Mouse (Mus musculus) gastrocnemius, postnatal 36 days (tissue): Measurements from ENCODE around the gene Zfhx3. TPM values are rescaled to one million over a fixed set of nuclear protein-coding genes. Genes with fewer than 3 reads are reported as not detected.
A peak's percentile ranks its signal among the peaks of the same experiment; 100 is the strongest.

ENCODE experiments used
- DNase-seq, 2 experiments: peaks; one replicate each; pipeline ENCODE4 v3.0.0; 2022
- intact Hi-C: fragments of 180-260 bp; cut with DNase I; formaldehyde crosslinking; loops from one replicate; pipeline ENCODE4 v1.15.1; 2025
- total RNA-seq, 2 experiments: library from RNA; stranded (reverse); gene quantifications; 2 replicates each; pipeline ENCODE4 v1.2.3; 2021

The Zfhx3 gene
- total RNA-seq, 2 experiments from 2014 or later, result 12.7 to 13.4 TPM

GRCm38 (mm10) chr8:108798012-108798411, 855.6 kb downstream of the Zfhx3 start:
- DNase-seq, result peak; percentile 87 to 90
- intact Hi-C loops, result no loop called here

DNA sequence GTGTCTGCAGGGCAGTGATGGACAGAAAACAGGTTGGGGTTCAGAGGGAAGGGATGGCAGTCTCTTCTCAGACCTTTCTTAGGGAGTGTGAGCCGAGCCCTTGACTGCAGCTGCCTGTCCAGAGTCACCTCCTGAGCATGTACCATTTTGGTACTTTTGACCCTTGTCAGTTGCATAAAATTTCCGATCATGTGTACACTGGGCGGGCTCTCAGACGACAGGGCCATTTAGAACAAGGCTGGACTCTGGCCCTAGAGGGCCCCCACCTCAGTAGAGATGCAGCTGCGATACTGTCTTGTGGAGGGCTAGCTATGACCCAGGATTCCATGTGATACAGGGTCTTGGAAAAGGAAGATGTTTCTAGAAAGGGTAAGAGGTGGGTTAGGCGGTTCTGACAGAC, 856.8 kb downstream of the Zfhx3 start:
- intact Hi-C loops, result no loop called here
- no peak for DNase-seq

DNA sequence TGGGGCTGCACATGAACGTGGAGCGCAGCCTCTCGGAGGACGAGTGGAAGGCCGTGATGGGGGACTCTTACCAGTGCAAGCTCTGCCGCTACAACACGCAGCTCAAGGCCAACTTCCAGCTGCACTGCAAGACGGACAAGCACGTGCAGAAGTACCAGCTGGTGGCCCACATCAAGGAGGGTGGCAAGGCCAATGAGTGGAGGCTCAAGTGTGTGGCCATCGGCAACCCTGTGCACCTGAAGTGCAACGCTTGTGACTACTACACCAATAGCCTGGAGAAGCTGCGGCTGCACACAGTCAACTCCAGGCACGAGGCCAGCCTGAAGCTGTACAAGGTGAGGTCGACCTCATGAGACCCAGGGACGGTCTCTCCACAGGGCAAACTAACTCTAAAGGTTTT, 857.9 kb downstream of the Zfhx3 start:
- no peak for DNase-seq
- intact Hi-C loops, result no loop called here

DNA sequence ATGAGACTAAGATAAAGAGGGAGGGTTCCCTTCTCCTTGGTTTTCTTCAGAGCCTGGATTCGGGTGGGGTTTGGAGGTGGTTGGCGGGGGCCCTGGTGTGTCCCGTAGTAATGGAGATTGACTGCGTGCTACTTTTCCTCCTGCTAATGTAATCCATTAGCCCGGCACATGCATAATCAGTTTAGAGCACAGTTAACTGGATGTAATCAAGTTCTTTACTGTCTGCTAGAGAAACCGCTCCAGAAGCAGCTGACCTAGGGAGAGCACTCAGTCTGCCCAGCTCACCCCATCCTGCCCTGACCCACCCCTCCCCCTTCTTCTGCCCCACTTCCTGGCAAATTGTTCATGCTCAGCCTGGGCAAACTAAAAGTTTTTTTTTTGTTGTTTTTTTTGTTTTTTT, 860.6 kb downstream of the Zfhx3 start:
- intact Hi-C loops, result no loop called here
- DNase-seq, result no peak

GRCm38 (mm10) chr8:108811694-108812093, 869.2 kb downstream of the Zfhx3 start:
- peak in 1 of 2 experiments; percentile 40 for DNase-seq
- intact Hi-C loops, result no loop called here

GRCm38 (mm10) chr8:108813375-108813774, 870.9 kb downstream of the Zfhx3 start:
- DNase-seq, result no peak

GRCm38 (mm10) chr8:108819271-108819671, 876.8 kb downstream of the Zfhx3 start:
- intact Hi-C loops, result no loop called here

More at GRCm38 (mm10) chr8:108813375-108813774, 870.9 kb downstream of the Zfhx3 start:
- intact Hi-C loops, result no loop called here

DNA sequence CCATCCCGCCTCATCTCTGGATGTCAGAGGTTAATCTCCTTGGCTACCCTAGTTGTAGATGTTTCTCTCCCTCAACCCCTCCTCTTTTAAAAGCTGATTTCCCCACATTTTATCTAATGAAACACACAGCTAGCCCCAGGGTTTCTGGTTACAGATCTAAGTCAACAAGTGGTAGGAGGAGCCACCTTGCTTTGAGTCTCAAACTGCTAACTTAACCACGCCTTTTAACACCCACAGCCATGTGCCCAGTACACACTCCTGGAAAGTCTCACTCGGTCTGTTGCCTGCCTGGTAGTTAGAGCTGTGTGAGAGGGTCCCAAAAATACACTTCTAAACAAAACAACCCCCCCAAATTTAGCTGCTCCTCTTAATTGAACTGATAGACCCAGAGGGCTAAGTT, 877.4 kb downstream of the Zfhx3 start:
- DNase-seq, result no peak
- intact Hi-C loops, result no loop called here

More at GRCm38 (mm10) chr8:108819271-108819671, 876.8 kb downstream of the Zfhx3 start:
- DNase-seq, result no peak

DNA sequence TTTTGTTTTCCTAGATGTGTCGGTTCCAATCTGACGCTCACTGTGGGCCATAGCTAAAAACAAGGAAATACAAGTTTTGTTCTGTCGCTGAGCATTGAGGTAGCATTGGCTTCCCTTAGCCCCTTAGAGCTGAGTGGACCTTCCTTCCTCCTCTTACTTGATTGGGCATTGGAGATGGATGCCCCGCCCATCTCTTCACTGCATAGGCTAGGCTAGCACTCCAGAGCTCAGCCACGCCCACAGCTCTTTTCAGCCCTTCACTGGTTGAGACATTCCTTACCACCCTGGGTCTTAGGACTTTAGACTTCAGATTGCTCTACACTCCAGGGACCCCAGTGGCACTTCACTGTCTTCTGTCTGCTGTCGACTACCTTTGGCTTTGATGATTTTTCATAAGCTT, 878.2 kb downstream of the Zfhx3 start:
- DNase-seq, result no peak
- intact Hi-C loops, result no loop called here

GRCm38 (mm10) chr8:108822841-108823266, 880.4 kb downstream of the Zfhx3 start:
- intact Hi-C loops, result no loop called here
- no peak for DNase-seq

DNA sequence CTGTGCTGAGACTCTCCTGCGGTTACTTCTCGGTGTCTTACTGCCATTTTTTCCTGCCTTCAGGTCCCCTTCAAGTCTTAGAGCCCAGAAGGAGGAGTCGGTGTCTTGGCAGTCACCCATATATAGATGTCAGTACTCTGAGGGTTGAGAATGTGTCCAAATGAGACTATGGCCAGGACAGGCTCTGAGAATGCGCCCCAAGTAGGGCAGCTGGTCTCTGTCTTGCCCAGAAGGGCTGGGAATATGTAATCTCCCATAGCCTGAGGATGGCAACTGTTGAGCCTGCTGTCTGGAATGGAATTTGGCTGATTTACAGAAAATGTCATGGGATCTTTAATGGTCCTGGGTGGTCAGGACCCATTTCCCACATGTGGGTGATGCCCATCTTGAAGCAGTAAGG, 881.6 kb downstream of the Zfhx3 start:
- no peak for DNase-seq
- intact Hi-C loops, result no loop called here

DNA sequence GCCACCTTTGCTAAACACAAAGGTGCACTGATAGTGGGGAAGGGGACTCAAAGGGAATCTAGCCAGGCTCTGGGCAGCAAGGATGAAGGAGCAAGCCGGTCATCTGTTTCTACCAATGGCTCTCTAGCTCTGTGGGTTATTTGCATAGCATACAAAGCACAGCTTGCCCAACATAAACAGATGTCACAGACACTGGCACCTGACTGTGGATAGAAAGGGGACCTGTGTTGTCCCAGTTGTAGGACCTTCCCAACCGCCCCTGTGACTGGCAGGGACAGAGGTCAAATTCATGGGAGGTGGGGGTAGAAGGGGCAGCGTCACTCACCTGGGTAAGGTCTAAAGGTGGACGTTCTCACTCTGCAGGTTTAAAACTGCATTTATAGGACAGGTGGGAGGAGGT, 884.0 kb downstream of the Zfhx3 start:
- no peak for DNase-seq
- intact Hi-C loops, result no loop called here

- DNase-seq, result no peak
- intact Hi-C loops, result no loop called here
These were observed 885.0 kb downstream of the Zfhx3 start for GRCm38 (mm10) chr8:108827428-108827827.

DNA sequence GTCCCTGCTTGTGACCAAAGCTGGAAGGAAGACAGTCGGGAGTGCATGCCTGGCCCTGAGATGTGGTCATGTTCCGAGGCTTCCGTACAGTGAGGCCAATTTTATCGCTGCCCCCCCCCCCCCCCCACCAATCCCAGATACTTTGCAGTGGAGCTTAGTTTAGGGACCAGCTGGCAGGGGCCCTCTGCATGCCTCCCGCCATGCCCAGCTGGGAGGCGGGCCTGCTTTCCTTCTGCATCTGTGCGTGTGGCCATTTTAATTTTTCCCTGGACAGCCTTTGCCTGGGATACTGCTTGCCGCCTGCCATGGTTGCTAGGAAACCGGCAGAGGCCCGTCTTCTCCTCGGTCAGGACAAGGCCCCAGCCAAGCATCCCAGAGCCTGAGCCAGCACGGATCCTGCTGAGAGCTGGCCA, 886.9 kb downstream of the Zfhx3 start:
- DNase-seq, result peak; percentile 25 to 29
- intact Hi-C loops, result no loop called here

DNA sequence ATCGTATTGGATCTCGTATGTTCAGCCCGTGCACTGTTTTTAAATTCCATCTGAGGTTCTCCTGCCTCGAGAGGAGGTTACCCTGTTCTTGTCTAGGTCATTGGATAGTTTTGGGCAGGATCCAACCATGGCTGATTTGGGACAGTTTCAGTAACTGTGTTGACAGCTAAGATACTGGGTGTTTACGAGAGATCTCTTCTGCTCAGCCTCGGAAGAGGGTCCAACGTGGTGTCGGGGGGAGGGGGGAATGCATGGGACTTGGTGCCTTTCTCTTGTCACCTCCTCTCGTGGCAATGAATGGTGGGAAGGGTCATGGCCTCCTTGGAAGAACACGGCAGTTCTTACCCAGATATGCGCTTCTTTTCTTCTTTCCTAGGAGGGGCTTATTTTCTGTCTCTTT, 892.7 kb downstream of the Zfhx3 start:
- DNase-seq, result no peak
- intact Hi-C loops, result no loop called here

DNA sequence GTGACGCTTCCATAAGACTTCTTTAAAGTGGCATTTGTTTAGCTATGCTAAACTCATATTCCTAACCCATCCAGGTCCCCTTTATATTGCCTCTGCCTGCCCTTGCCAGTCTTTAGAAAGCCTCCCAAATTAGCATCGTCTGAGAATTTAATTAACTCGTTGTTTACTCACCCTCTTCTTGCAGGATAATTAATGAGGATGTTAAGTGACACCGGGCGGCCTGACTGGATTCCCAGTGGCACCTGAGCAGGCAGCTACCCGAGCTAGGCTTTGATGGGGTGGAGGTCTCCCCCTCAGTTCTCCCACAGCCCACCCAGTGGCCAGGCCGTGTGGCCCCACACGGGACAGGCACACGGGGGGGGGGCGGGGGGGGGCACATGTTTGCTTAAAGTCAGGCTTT, 895.3 kb downstream of the Zfhx3 start:
- intact Hi-C loops, result no loop called here
- no peak for DNase-seq

GRCm38 (mm10) chr8:108838761-108839160, 896.3 kb downstream of the Zfhx3 start:
- DNase-seq, result no peak
- intact Hi-C loops, result no loop called here

DNA sequence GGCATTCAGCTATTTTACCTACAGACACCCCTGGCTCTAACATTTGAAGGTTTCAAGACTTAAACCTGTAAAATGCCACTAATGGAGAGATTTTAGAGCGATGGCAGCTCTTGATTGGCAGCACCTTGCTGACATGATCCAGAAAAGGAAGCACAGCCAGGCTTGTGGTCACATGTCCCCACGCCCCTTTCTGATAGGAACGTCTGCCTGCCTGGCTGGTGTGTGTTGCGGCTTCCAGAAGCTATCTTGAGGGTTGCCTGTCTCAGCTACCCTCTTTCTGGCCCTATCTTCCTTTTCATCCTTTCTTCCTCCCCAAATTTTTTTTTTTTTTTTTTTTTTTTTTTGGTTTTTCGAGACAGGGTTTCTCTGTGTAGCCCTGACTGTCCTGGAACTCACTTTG, 899.9 kb downstream of the Zfhx3 start:
- intact Hi-C loops, result no loop called here
- DNase-seq, result no peak

DNA sequence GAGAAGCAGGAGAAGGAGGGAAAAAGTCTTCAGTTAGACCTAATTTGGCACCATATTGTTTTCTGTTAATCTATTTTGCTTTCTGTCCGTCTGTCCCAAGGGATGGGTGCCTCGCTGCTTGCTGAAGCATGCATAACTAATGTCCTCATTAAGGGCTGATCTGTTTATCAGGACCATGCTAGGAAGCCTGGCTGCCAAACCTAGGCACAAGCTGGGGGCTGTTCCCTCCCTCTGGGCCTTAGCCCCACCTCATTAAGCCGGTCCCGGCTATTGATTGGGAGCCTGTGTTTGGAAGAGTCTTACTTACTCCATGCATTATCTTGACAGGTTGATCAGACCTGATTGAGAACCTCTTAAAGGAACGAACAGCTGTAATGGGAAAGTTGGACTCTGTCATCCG, 903.7 kb downstream of the Zfhx3 start:
- no peak for DNase-seq
- intact Hi-C loops, result no loop called here

DNA sequence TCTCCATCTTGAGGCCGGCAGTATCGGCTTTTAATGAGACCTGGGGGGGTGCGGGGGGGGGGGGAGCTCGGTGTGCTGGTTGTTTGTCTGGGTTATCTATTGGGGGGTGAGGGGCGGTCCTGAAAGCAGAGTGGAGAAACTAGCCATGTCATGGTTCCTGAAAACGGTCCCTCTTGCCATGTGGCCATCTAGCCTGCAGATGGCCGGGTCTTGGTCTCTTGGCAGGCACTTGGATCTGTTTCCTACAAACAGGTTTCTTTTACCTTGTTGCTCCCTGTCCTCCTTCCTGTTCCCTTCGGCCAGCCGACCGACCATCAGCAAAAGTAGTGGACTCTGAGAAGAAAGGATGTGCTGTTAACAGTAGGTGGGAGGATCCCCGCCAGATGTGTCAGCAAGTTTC, 904.4 kb downstream of the Zfhx3 start:
- intact Hi-C loops, result no loop called here
- no peak for DNase-seq

DNA sequence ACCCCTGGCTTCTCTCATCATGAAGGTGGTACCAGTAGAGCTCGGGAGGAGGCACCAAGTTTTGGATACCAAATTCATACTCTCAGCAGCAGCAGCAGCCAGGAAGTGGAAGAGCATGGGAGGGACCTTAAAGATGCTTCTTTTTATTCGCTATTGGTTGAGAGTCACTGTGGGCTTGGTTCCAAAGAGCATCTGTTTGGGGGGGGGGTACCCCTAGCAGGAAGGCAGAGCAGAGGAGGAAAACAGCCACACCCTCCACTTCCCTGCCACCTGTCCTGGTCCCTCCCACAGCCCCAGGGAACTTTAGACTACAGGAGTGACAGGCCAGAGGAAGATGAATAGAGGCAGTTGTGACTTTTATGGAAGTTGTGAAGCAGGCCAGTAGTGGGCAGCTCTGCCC, 904.9 kb downstream of the Zfhx3 start:
- DNase-seq, result no peak
- intact Hi-C loops, result no loop called here

DNA sequence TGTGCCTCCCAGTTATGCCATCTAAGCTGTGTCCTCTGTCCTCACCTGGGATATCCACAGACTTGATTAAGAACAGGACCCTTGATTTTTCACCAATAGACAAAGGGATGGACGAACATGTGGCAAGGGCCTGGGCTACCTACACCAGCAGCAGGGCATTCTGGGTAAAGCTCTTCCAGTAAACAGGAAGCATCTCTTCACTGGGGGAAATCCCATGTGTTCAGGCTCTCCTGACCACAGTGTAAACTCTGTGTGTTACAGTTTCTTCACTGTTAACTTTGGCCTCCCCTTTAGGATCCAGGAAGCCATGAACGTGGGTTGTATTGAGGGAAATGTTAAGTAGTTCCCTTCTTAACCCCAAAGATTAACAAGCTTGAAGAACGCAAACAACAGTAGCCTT, 906.0 kb downstream of the Zfhx3 start:
- intact Hi-C loops, result no loop called here
- DNase-seq, result no peak

GRCm38 (mm10) chr8:108853028-108853427, 910.6 kb downstream of the Zfhx3 start:
- no peak for DNase-seq
- intact Hi-C loops, result no loop called here
